Mouse (Mus musculus) olfactory bulb, adult 2 months (tissue): ENCODE results near the gene Qsox2.

ENCODE experiments used
- CTCF ChIP-seq: fragments of 200-500 bp; IDR thresholded peaks from 2 replicates; pipeline ENCODE4 v1.5.1; 2012; ENCODE audit warnings: low read depth, mild to moderate bottlenecking, low read length, moderate library complexity; ENCODE audit not compliant: insufficient read depth
- POLR2A ChIP-seq: fragments of 200-500 bp; IDR thresholded peaks from 2 replicates; pipeline ENCODE4 v1.6.1; 2012; ENCODE audit warnings: mild to moderate bottlenecking, low read depth, low read length, moderate library complexity; ENCODE audit not compliant: insufficient read depth

DNA sequence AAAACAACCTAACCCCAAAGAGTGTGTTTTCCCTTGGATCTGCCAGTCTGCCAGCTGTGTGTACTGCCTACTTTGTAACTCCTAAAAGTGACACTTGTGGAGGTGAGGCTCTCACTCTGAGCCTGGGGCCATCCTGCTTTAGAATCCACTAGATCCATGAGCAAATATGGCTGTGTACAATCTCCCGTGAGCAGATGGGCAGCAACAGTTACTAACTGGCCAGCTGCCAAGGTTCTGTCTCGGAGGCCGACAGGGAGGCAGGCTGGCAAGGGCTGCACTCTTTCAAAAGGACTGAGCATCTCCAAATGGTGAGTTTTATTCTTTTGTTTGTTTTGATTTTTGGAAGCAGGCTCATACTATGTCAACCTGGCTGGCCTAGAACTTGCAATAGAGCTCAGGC is 22.8 kb downstream of the Qsox2 start:
- TF ChIP-seq CTCF, result no peak
- no peak for TF ChIP-seq POLR2A
